Mouse (Mus musculus) embryo, embryonic 11 days (tissue): ENCODE results near the gene Myh7.

Experiments used
- DNase-seq: peaks from one replicate; pipeline ENCODE4 v3.0.0-alpha.2; 2015

Myh7 gene

DNA sequence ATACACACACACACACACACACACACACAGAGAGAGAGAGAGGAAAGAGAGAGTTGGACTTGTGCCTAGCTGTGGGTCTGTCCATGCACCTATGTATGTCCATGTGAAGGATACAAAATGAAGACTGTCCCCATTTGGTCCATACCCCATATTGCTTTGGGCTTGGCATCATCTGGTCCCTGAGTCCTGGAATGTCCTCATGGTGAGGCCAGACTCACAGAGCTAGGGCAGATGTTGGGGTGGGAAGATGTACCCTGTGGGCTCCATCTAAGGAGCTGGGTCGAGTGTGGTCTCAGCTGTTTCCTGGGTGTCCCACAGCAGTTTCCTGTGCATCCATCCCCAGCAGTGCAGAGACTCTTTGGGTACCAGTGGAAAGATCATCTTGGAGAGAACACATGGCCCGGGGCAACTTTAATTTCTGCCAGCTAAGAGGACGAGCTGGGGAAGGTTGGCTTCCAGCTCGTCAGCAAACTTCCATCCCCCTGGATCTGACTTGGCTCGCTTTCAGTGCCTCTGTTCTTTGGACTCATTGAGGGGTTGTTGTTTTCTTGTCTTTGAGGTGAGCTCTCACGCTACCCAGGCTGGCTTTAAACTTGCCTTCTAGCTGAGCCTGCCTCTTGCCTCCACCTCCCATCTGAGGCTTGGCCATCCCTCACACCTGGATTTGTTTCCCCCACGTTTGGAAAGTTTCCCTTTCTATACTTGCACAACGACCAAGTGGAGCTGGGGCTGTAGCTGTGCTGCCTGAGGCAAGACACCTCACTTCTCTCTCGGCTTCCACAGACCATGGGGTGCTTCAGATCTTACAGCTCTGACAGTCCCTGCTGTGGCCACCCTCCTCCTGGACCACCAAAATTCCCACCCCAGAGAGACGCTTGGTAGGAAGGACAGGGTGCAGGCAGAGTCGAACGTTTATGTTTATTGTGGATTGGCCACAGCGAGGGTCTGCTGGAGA lies 53.1 kb downstream of the Myh7 start:
- no peak for DNase-seq

- no peak for DNase-seq
Observed at GRCm38 (mm10) chr14:54940176-54940530, 54.3 kb downstream of the Myh7 start.

- peak; percentile 70 for DNase-seq
Observed at GRCm38 (mm10) chr14:54939434-54940175, 54.8 kb downstream of the Myh7 start.

GRCm38 (mm10) chr14:54938431-54939219 lies 55.8 kb downstream of the Myh7 start:
- no peak for DNase-seq

GRCm38 (mm10) chr14:54937361-54938182 lies 56.9 kb downstream of the Myh7 start:
- DNase-seq, result no peak

DNA sequence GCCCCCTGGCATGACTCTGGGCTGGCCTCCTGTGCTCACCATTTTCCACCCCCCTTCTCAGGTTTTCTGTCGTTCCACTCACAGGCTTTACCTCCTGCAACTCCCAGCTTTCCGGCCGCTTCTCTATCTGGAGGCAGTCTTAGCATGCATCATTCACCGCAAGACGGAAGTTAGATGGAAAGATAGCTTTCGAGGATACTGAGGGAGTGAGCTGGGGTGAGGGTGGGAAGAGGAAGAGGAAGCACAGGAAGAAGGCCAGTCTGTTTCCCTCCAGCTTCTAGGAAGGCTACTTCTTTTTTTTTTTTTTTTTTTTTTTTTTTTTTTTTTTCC lies 57.6 kb downstream of the Myh7 start:
- DNase-seq, result peak; percentile 27

DNA sequence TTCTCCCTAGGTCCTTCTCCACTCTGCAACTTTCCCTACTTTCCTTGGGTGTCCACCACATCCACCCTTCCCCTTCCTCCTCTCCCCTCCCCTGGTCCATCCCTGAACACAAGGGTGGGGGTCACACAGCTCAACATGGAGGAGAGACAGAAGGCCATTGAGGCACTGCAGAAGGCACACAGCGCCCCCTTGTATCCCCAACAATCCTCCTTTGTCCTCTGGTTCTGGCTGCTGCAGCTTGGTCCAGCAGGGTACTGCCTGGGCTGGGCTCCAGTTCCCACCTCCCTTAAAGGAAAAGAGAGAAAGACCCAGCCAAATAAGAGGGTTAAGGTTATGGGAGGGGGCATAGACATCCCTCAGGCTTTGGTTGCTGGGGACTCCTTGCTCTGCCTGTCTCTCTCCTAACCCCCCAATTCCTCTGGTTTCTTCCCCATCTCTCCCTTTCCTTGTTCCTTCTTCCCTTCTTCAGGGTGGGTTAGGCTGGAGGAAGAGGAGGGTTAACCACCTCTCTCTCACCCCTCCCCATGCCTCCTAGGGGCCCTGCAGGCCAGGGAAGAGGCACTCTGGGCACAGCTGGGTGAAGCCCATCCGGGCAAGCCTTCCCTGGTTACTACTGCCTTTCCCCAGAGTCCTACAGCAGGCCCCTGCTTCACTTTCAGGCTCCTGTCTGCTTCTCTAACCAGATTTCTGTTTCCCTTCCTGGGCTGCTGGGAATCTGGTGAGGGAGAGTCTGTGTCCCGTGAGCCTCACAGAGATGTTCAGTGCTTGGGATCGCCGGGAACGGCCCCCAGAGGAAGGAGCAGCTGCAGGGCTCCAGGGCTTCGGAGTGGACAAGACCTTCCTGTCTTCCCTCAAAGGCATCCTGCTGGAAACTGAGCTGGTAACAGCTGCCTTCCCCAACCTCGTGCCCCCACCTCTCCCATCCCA lies 58.3 kb downstream of the Myh7 start, which contains the start of gene Cmtm5:
Gene Cmtm5, plus strand, starts transcription at position 358 of the 927 bp plus-strand sequence.
- DNase-seq, result peak; percentile 19

GRCm38 (mm10) chr14:54932645-54933150 lies 61.7 kb downstream of the Myh7 start, which contains the start of gene Il25:
Gene Il25, plus strand, starts transcription at chr14:54932695.
- DNase-seq, result peak; percentile 19

- no peak for DNase-seq
Observed at GRCm38 (mm10) chr14:54930431-54930830, 64.0 kb downstream of the Myh7 start.

DNA sequence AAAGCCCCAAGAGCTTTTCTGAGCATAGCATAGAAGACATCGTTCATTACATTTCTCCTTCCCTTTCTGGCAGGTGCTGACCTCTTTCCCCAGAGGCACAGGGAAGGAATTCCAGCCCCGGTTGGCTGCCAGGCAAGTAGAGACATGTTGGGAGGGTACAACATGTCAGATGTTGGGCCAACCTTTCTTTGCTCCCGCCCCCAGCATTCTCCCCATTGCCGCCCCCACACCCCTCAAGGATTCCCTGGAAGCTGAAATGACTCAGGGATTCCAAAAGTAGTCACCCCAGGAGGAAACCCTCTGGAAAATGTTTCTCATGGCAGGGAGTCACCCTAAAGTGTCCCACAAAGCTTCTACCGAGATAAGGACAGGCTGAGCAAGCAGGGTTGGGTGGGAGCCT lies 64.6 kb downstream of the Myh7 start:
- DNase-seq, result no peak

- peak; percentile 29 for DNase-seq
Observed at GRCm38 (mm10) chr14:54927296-54927695, 67.1 kb downstream of the Myh7 start.

DNA sequence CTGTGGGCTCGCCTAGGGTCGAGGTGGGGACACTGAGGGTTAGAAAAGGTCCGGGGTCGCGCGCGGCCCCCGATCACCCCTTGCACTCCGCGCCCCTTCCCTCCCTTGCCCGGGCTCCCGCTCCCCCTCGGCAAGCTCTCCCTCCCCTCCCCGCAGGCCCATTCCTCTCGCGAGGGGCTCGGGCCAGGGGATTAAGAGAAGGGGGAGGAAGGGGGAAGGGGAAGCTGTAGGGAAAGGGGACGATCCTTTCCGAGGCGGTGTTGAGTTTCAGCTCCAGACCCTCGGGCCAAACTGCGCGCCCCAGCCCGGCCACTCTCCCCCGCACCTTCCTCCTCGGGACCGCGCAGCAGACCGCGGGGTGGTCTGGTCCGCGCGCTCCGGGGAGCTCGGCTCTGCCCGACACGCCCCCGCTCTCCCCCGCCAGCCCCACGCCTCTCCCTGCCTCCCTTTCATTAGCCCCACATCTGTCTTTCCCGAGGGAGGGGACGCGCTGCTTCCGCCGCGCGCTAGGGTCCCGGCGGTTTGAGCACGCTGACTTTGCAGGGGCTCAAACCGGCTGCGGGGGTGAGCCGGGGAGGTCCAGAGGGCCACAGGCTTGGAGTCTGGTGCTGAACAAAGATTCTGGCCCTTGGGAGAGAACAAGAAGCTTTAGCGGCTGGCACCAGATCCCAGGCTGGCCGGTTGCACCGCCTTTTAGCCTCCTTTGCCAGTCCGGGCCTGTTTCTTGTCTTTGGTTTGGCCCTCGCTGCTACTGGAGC lies 67.8 kb downstream of the Myh7 start:
- peak; percentile 93 for DNase-seq

DNA sequence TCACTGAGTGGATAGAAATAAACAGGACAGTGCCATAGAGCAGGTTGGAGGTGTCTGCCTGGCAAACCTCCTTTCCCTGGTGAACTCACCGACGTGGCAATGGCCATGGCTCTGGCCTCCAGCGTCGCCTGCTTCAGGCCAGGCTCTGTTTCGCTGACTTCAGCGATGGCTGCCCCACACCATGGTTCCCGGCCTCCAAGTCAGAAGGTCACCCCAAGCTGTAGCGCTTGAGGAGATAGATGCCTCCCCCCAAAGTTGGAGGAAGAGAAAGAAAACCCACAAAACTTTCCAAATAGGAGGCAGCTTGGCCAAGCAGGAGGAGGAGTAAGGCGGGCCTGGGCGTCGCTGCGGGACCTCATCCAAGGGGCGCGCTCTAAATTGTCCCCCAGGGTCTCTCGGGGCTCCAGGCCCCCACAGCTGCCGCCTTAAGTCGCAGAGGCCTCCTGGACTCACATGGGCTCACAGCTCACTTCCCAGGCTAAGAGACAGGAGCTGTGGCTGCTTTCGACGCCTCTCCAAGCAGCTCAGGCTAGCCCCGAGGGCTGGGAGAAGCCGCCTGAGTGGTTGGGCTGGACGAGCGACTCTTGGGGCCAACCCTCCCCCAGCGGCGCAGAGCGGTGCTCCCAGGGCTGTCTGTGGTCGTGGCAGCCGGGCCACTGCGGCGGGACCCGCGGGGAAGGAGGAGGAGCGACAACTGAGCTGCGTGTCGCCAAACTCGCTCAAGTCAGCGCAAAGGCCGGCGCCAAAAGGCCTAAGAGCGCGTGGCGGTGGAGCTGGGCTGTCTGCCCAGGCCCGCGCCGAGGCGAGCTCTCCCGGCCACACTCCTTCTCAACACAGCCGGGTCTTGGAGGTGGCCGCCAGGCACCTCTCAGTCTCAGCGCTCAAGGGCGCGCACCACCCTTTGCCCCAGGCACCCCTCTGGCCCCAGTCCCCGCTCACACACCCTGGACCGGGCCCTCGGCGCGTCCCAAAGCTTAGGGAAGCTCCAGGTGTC lies 68.8 kb downstream of the Myh7 start, which contains the start of gene Efs:
Gene Efs, minus strand, starts transcription at position 778 of the 994 bp plus-strand sequence.
- DNase-seq, result peak; percentile 82

- peak; percentile 79 for DNase-seq
Observed at GRCm38 (mm10) chr14:54924641-54925348, 69.6 kb downstream of the Myh7 start.
